Mouse (Mus musculus) 3134 (cell line): ENCODE measurements at regions not wholly inside any gene's neighbourhood (a gene's known extent, or its start where the extent isn't known, plus 50 kb on each side); places are given as distances from the start of the nearest gene placed in this dataset.

Source experiments
- DNase-seq: peaks from one replicate; pipeline ENCODE4 v3.0.0-alpha.2; 2011; ENCODE audit warnings: low spot score; ENCODE audit not compliant: insufficient read length; ENCODE audit errors: extremely low read depth

- no peak for DNase-seq
Observed at GRCm38 (mm10) chrX:42401564-42402334, 87.7 kb upstream of the Tex13c2 start.

GRCm38 (mm10) chrX:42402335-42402605, 87.2 kb upstream of the Tex13c2 start:
- DNase-seq = no peak

GRCm38 (mm10) chrX:42431851-42432635, 57.4 kb upstream of the Tex13c2 start:
- no peak for DNase-seq
